Mouse (Mus musculus) central nervous system, embryonic 14 days (tissue): ENCODE data around the gene Mettl2. TPM values are rescaled to one million over a fixed set of nuclear protein-coding genes. Genes with fewer than 3 reads are reported as not detected.

Experiments
- polyA plus RNA-seq: library from polyadenylated mRNA; depleted of rRNA; stranded (reverse); fragments of >200 nt; gene quantifications from 2 replicates; pipeline ENCODE4 v1.2.3, GENCODE M21; 2012; rRNA removed

Gene Mettl2
- 32.5 and 34.2 TPM in 2 replicates for polyA plus RNA-seq

DNA sequence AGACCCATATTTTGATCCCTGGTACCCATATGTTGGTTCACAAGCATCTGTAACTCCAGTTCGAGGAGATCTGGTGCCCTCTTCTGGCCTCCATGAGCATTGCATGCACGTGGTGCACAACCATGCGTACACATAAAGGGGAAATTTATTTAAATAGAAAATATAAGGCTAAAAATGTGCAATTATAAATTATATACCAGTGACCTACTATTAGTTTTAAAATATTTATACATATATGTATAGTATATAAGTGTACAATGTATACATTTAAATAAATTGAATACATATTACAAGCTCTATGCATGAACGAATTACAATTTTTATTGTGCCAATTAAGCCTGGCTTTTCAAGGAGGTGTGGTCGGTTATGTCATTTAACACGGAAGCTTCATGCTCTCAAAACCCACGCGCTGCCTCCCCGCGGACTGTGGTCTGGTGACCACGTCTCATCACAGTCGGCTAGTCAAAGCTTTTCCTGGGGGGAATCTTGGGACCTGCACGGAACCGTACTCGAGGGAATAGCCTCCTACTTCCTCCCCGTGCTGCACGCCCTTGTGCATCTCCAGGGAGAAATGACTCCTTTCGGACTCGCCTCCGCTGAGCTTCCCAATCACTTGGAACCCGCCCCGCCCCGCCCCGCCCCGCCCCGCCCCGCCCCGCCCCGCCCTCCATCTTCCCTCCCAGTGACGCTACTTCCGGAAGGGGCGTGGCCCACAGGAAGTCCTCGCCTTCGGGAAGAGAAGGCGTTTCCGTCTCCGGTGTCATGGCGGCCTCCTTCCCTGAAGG is at the start of gene Mettl2:
TSS of gene Mettl2 (plus strand) at position 691 of the 785 bp plus-strand sequence.

DNA sequence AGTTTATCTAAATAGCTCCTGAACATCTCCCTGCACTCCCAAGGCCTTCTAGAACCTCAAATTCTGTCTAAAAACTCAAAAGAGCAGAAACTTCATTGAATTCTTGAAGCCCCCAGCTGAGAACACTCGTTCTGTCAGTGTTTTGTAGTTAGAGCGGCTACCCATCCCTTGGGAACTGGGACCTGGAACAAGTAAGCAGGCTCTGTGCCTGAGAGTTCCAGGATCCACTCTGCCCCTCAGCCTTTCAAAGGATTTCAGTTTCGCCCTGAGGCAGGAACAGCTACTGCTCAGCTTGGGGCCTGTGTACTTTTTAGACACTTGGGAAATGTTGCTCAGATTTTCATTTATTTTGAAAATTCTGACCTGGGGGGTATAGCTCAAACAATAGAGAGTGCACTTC is 20.4 kb downstream of the Mettl2 start, which contains the start of gene Gm10842:
TSS of gene Gm10842 (plus strand) at position 301 of the 400 bp plus-strand sequence.

DNA sequence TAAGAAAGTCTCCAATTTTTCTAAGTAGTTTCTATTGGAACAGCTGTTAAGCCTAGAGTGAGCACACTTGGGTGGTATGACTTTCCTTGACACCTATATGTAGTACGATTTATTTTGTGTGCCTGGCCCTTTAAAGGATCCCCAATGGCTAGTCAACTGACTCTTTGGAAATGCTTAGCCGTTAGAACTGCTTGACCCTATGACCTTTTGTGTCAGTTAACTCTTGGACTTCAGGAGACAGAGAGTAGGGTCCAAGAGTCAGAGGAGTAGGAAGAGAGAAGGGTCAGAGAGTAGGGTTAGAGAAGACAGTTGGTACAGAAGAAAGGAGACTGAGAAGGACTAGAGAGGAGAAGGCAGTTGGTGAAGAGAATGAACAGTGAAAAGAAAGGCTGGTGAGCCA is 52.3 kb downstream of the Mettl2 start, which contains the start of gene Tlk2:
TSS of gene Tlk2 (plus strand) at position 292 of the 400 bp plus-strand sequence.

Other genes with a start within 250 kb of the Mettl2 start
- gene Efcab3, start 62.8 kb upstream of the Mettl2 start, polyA plus RNA-seq = 0.07 and 0.20 TPM in 2 replicates
- gene Gm10842, start 20.5 kb downstream of the Mettl2 start, polyA plus RNA-seq = not detected in 2 replicates
- 51.4 and 56.2 TPM in 2 replicates for gene Tlk2, start 52.4 kb downstream of the Mettl2 start, polyA plus RNA-seq
- 16.4 and 29.2 TPM in 2 replicates for gene Mrc2, start 166.2 kb downstream of the Mettl2 start, polyA plus RNA-seq